Mouse (Mus musculus) lung, embryonic 14.5 days (tissue): ENCODE measurements around the gene Fam193a. TPM values are rescaled to one million over a fixed set of nuclear protein-coding genes. Genes with fewer than 3 reads are reported as not detected.
A peak's percentile ranks its signal among the peaks of the same experiment; 100 is the strongest.

ENCODE experiments used
- ATAC-seq: fragments of 200-750 bp; cut with Nextera tagmentation; 2 replicates; pipeline ENCODE4 v1.8.0; 2017; ENCODE audit warnings: mild to moderate bottlenecking, moderate TSS enrichment, moderate library complexity; ENCODE audit not compliant: insufficient read depth
- DNase-seq: peaks from one replicate; pipeline ENCODE4 v3.0.0-alpha.2; 2015
- H3K27ac ChIP-seq: fragments of 300-500 bp; sonication (generic); 2 replicates; pipeline ENCODE4 v1.5.1; 2014; ENCODE audit warnings: low read depth, mild to moderate bottlenecking, moderate library complexity
- H3K27me3 ChIP-seq: fragments of 300-500 bp; sonication (generic); 2 replicates; pipeline ENCODE4 v1.6.1; 2014; ENCODE audit warnings: low read length, control low read depth; ENCODE audit not compliant: insufficient read depth
- H3K36me3 ChIP-seq: fragments of 300-500 bp; sonication (generic); 2 replicates; pipeline ENCODE4 v1.6.1; 2014; ENCODE audit warnings: control low read depth; ENCODE audit not compliant: insufficient read depth
- H3K4me1 ChIP-seq: fragments of 300-500 bp; sonication (generic); 2 replicates; pipeline ENCODE4 v1.6.1; 2014; ENCODE audit warnings: antibody characterized with exemption, control low read depth; ENCODE audit not compliant: insufficient read depth
- H3K4me2 ChIP-seq: fragments of 300-500 bp; sonication (generic); 2 replicates; pipeline ENCODE4 v1.6.1; 2014; ENCODE audit warnings: mild to moderate bottlenecking
- H3K4me3 ChIP-seq: fragments of 300-500 bp; sonication (generic); 2 replicates; pipeline ENCODE4 v1.5.1; 2014; ENCODE audit warnings: low read depth, low read length
- H3K9ac ChIP-seq: fragments of 300-500 bp; sonication (generic); 2 replicates; pipeline ENCODE4 v1.6.1; 2014
- H3K9me3 ChIP-seq: fragments of 300-500 bp; sonication (generic); 2 replicates; pipeline ENCODE4 v1.6.1; 2016; ENCODE audit warnings: low read depth, low read length, control low read depth
- CTCF ChIP-seq: IDR thresholded peaks from 2 replicates; pipeline ENCODE4 v1.5.1; 2016; ENCODE audit warnings: antibody characterized with exemption, low read depth
- WGBS: fragments of 180-500 bp; shearing (Covaris S2); extraction: QIAGEN DNeasy Blood & Tissue Kit; methylation state at CpG from one replicate; pipeline ENCODE4 v1.1.7; 2014; 5-methylcytosine and 5-hydroxymethylcytosine counted together
- polyA plus RNA-seq: library from polyadenylated mRNA; unstranded; fragments of >200 nt; fragmentation: Nextera tagmentation; extraction: Ambion mirVana; gene quantifications from 2 replicates; pipeline ENCODE4 v1.2.1, GENCODE M21; 2014

The Fam193a gene
- polyA plus RNA-seq: 14.9 and 15.4 TPM in 2 replicates

GRCm38 (mm10) chr5:34369341-34370021 lies at the start of gene Fam193a:
Gene Fam193a (plus strand): TSS chr5:34369933.
- Histone ChIP-seq H3K4me2 (peak within 1 kb of the TSS; percentile 81), H3K4me3 (peak within 1 kb of the TSS; percentile 91), H3K4me1 (peaks cover 14% of the 10 kb centered on the region; the same call in 1 of the 2 replicates), H3K27ac (peak within 1 kb of the TSS; percentile 63), H3K36me3 (0 out of 2 replicates have a peak, but pooled peaks cover 8% of the 10 kb centered on the region), H3K27me3 (no peaks in the 10 kb centered on the region), H3K9me3 (no peaks in the 10 kb centered on the region), H3K9ac (peak within 1 kb of the TSS; percentile 97)
- ATAC-seq (peak; percentile 100), DNase-seq (peak; percentile 99)
- TF ChIP-seq CTCF: no peak
- WGBS: under 1% methylated on average over 43 of the region's 64 CpGs

- H3K4me1 ChIP-seq: peaks cover 1% of the 10 kb centered on the region; the same call in 1 of the 2 replicates
- TF ChIP-seq CTCF: no peak
- no peak for ATAC-seq
Observed at GRCm38 (mm10) chr5:34321236-34321635, 48.5 kb upstream of the Fam193a start.

GRCm38 (mm10) chr5:34325286-34325685 lies 44.4 kb upstream of the Fam193a start:
- H3K9ac ChIP-seq: no peak overlapping the region
- no peaks in the 10 kb centered on the region for H3K27me3 ChIP-seq
- no peak for TF ChIP-seq CTCF
- H3K4me2 ChIP-seq: no peak overlapping the region
- H3K4me3 ChIP-seq: no peak overlapping the region
- DNase-seq: no peak
- no peak for ATAC-seq
- no peaks in the 10 kb centered on the region for H3K36me3 ChIP-seq
- H3K4me1 ChIP-seq: peaks cover 7% of the 10 kb centered on the region
- H3K9me3 ChIP-seq: no peaks in the 10 kb centered on the region
- no peak overlapping the region for H3K27ac ChIP-seq

More at GRCm38 (mm10) chr5:34321236-34321635, 48.5 kb upstream of the Fam193a start:
- 82% methylated on average over 4 of the region's 4 CpGs for WGBS
- no peak overlapping the region for H3K9ac ChIP-seq
- no peak overlapping the region for H3K27ac ChIP-seq
- no peak overlapping the region for H3K4me2 ChIP-seq
- H3K36me3 ChIP-seq: no peaks in the 10 kb centered on the region
- no peak for DNase-seq
- no peaks in the 10 kb centered on the region for H3K27me3 ChIP-seq
- H3K4me3 ChIP-seq: no peak overlapping the region
- H3K9me3 ChIP-seq: no peaks in the 10 kb centered on the region

GRCm38 (mm10) chr5:34326249-34326691 lies 43.5 kb upstream of the Fam193a start:
- no peaks in the 10 kb centered on the region for H3K9me3 ChIP-seq
- peak; percentile 44; the same call in 1 of the 2 replicates for ATAC-seq
- H3K4me1 ChIP-seq: peaks cover 7% of the 10 kb centered on the region
- H3K4me2 ChIP-seq: peak overlapping the region; percentile 63
- H3K36me3 ChIP-seq: no peaks in the 10 kb centered on the region
- H3K27ac ChIP-seq: no peak overlapping the region
- DNase-seq: peak; percentile 50
- 24% methylated on average over 4 of the region's 4 CpGs for WGBS
- no peak overlapping the region for H3K4me3 ChIP-seq
- no peak overlapping the region; the same call in 1 of the 2 replicates for H3K9ac ChIP-seq
- TF ChIP-seq CTCF: no peak
- H3K27me3 ChIP-seq: no peaks in the 10 kb centered on the region

- peak; percentile 84 for ATAC-seq
- Histone ChIP-seq H3K36me3 (no peaks in the 10 kb centered on the region), H3K9me3 (no peaks in the 10 kb centered on the region), H3K27me3 (no peaks in the 10 kb centered on the region), H3K9ac (peak overlapping the region; percentile 62), H3K27ac (no peak overlapping the region; the same call in 1 of the 2 replicates), H3K4me1 (peaks cover 7% of the 10 kb centered on the region), H3K4me3 (peak overlapping the region; percentile 30), H3K4me2 (peak overlapping the region; percentile 63)
- peak; percentile 48 for DNase-seq
- WGBS: 7% methylated on average over 31 of the region's 31 CpGs
- TF ChIP-seq CTCF: no peak
Observed at GRCm38 (mm10) chr5:34326875-34327576, 42.7 kb upstream of the Fam193a start.

GRCm38 (mm10) chr5:34330136-34330535 lies 39.6 kb upstream of the Fam193a start:
- Histone ChIP-seq H3K9me3 (no peaks in the 10 kb centered on the region), H3K27ac (no peak overlapping the region), H3K36me3 (no peaks in the 10 kb centered on the region), H3K27me3 (no peaks in the 10 kb centered on the region), H3K9ac (no peak overlapping the region), H3K4me1 (peaks cover 7% of the 10 kb centered on the region), H3K4me3 (no peak overlapping the region), H3K4me2 (no peak overlapping the region)
- 90% methylated on average over 2 of the region's 2 CpGs for WGBS
- no peak for DNase-seq
- no peak for TF ChIP-seq CTCF
- no peak for ATAC-seq

GRCm38 (mm10) chr5:34334081-34334480 lies 35.7 kb upstream of the Fam193a start:
- TF ChIP-seq CTCF: no peak

More at GRCm38 (mm10) chr5:34334081-34334480, 35.7 kb upstream of the Fam193a start:
- Histone ChIP-seq H3K27ac (no peak overlapping the region), H3K9ac (no peak overlapping the region), H3K4me3 (no peak overlapping the region), H3K9me3 (no peaks in the 10 kb centered on the region), H3K27me3 (no peaks in the 10 kb centered on the region), H3K36me3 (no peaks in the 10 kb centered on the region), H3K4me2 (no peak overlapping the region), H3K4me1 (peaks cover 7% of the 10 kb centered on the region; the same call in 1 of the 2 replicates)
- DNase-seq (no peak), ATAC-seq (no peak)
- 92% methylated on average over 1 of the region's 1 CpGs for WGBS
